Mouse (Mus musculus): ENCODE results near the gene Mob3b. TPM values are rescaled to one million over a fixed set of nuclear protein-coding genes. Genes with fewer than 3 reads are reported as not detected.

Gene Mob3b
- polyA plus RNA-seq, 1 experiment from 2014 or later: 21.3 TPM

DNA sequence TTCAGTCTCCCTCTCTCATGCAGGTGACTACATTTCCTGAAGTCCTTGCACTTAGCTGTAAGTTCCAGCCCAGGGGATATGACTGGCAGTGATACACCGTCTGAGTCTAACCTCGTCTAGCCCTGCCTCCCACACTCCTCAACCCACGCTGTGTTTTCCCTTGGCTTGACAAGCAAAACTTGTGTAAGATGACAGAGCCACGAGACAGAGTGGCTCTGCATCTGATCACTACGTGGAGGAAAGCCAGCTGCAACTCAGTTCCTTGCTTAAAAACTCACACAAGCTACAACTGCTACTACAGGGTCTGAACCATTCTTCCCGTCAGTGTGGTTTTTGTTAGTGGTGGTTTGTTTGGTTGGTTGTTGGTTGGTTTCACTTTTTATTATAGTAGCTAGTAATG is 17.0 kb downstream of the Mob3b start:
- H3K27me3 ChIP-seq (replicated peaks; ENCODE audit: control insufficient read depth, insufficient read depth, low read length): no peaks in the 10 kb centered on the region
- no peak for ATAC-seq (replicated peaks; ENCODE audit: low FRiP score, low TSS enrichment, low read depth)
- no peaks in the 10 kb centered on the region for H3K9me3 ChIP-seq (ENCODE audit: control insufficient read depth, low read length)
- H3K4me1 ChIP-seq (replicated peaks; ENCODE audit: control insufficient read depth, insufficient read depth, low read length): peaks cover 16% of the 10 kb centered on the region
- no peak overlapping the region for H3K4me2 ChIP-seq (ENCODE audit: low read length)
- no peak overlapping the region for H3K27ac ChIP-seq (ENCODE audit: low read depth)
- no peaks in the 10 kb centered on the region for H3K36me3 ChIP-seq (ENCODE audit: control insufficient read depth, insufficient read depth, low read length)
- DNase-seq (ENCODE audit: low spot score): no peak
- 51% methylated on average over 6 of the region's 6 CpGs for WGBS
- H3K4me3 ChIP-seq (ENCODE audit: low read depth, low read length): no peak overlapping the region
- no peak overlapping the region for H3K9ac ChIP-seq (ENCODE audit: low read length)

DNA sequence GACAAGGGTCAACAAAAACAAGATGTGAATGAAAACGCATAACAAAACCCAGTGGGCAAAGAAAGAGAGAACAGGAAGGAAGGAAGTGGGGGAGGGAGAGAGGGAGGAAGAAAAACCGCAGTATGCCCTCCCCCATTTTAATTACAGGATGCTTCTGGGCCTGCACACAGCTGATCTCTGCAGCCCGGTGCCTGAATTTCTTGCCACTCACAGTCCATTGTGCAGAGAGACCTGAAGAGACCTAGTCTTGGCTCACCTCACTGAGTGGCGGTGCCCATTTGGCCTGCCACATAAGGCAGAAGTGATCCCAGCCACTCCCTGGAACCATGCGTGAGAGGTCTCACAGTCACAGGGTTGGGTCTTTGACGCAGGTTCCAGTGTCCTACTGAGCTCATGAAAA is 19.2 kb downstream of the Mob3b start:
- no peak overlapping the region for H3K4me3 ChIP-seq (ENCODE audit: low read depth, low read length)
- H3K36me3 ChIP-seq (ENCODE audit: control insufficient read depth, insufficient read depth, low read length): no peaks in the 10 kb centered on the region
- ATAC-seq (replicated peaks; ENCODE audit: low FRiP score, low TSS enrichment, low read depth) (no peak), DNase-seq (ENCODE audit: low spot score) (no peak)
- H3K9ac ChIP-seq (ENCODE audit: low read length): no peak overlapping the region
- 72% methylated on average over 6 of the region's 6 CpGs for WGBS
- H3K27ac ChIP-seq (ENCODE audit: low read depth): no peak overlapping the region
- no peaks in the 10 kb centered on the region for H3K9me3 ChIP-seq (ENCODE audit: control insufficient read depth, low read length)
- H3K4me1 ChIP-seq (replicated peaks; ENCODE audit: control insufficient read depth, insufficient read depth, low read length): peaks cover 19% of the 10 kb centered on the region
- no peaks in the 10 kb centered on the region for H3K27me3 ChIP-seq (replicated peaks; ENCODE audit: control insufficient read depth, insufficient read depth, low read length)
- H3K4me2 ChIP-seq (ENCODE audit: low read length): no peak overlapping the region

- H3K36me3 ChIP-seq (ENCODE audit: control insufficient read depth, insufficient read depth, low read length): no peaks in the 10 kb centered on the region
Observed at GRCm38 (mm10) chr4:35136996-35137395, 20.3 kb downstream of the Mob3b start.

GRCm38 (mm10) chr4:35135806-35136205 is 21.5 kb downstream of the Mob3b start:
- no peaks in the 10 kb centered on the region for H3K36me3 ChIP-seq (ENCODE audit: control insufficient read depth, insufficient read depth, low read length)
- no peaks in the 10 kb centered on the region for H3K27me3 ChIP-seq (replicated peaks; ENCODE audit: control insufficient read depth, insufficient read depth, low read length)
- H3K9ac ChIP-seq (ENCODE audit: low read length): no peak overlapping the region
- H3K4me2 ChIP-seq (ENCODE audit: low read length): no peak overlapping the region
- H3K4me1 ChIP-seq (replicated peaks; ENCODE audit: control insufficient read depth, insufficient read depth, low read length): peaks cover 19% of the 10 kb centered on the region
- no peak overlapping the region for H3K4me3 ChIP-seq (ENCODE audit: low read depth, low read length)
- no peak for DNase-seq (ENCODE audit: low spot score)
- no peak for ATAC-seq (replicated peaks; ENCODE audit: low FRiP score, low TSS enrichment, low read depth)
- WGBS: 82% methylated on average over 4 of the region's 4 CpGs
- 0 out of 2 replicates have a peak overlapping the region, but pooled peaks have one; percentile 33 for H3K27ac ChIP-seq (ENCODE audit: low read depth)
- no peaks in the 10 kb centered on the region for H3K9me3 ChIP-seq (ENCODE audit: control insufficient read depth, low read length)

More at GRCm38 (mm10) chr4:35136996-35137395, 20.3 kb downstream of the Mob3b start:
- Histone ChIP-seq H3K4me3 (ENCODE audit: low read depth, low read length) (no peak overlapping the region), H3K9me3 (ENCODE audit: control insufficient read depth, low read length) (no peaks in the 10 kb centered on the region), H3K4me2 (ENCODE audit: low read length) (no peak overlapping the region), H3K4me1 (replicated peaks; ENCODE audit: control insufficient read depth, insufficient read depth, low read length) (peaks cover 19% of the 10 kb centered on the region), H3K9ac (ENCODE audit: low read length) (no peak overlapping the region), H3K27ac (ENCODE audit: low read depth) (no peak overlapping the region), H3K27me3 (replicated peaks; ENCODE audit: control insufficient read depth, insufficient read depth, low read length) (no peaks in the 10 kb centered on the region)
- DNase-seq (ENCODE audit: low spot score) (no peak), ATAC-seq (replicated peaks; ENCODE audit: low FRiP score, low TSS enrichment, low read depth) (no peak)
- 63% methylated on average over 8 of the region's 8 CpGs for WGBS

GRCm38 (mm10) chr4:35134846-35135611 is 22.3 kb downstream of the Mob3b start:
- Histone ChIP-seq H3K27me3 (replicated peaks; ENCODE audit: control insufficient read depth, insufficient read depth, low read length) (no peaks in the 10 kb centered on the region), H3K9me3 (ENCODE audit: control insufficient read depth, low read length) (no peaks in the 10 kb centered on the region), H3K4me3 (ENCODE audit: low read depth, low read length) (no peak overlapping the region), H3K36me3 (ENCODE audit: control insufficient read depth, insufficient read depth, low read length) (no peaks in the 10 kb centered on the region), H3K4me1 (replicated peaks; ENCODE audit: control insufficient read depth, insufficient read depth, low read length) (peaks cover 26% of the 10 kb centered on the region), H3K27ac (ENCODE audit: low read depth) (peak overlapping the region; percentile 59; the same call in 1 of the 2 replicates), H3K9ac (ENCODE audit: low read length) (no peak overlapping the region), H3K4me2 (ENCODE audit: low read length) (no peak overlapping the region)
- no peak for ATAC-seq (replicated peaks; ENCODE audit: low FRiP score, low TSS enrichment, low read depth)
- no peak for DNase-seq (ENCODE audit: low spot score)
- WGBS: 41% methylated on average over 15 of the region's 15 CpGs

DNA sequence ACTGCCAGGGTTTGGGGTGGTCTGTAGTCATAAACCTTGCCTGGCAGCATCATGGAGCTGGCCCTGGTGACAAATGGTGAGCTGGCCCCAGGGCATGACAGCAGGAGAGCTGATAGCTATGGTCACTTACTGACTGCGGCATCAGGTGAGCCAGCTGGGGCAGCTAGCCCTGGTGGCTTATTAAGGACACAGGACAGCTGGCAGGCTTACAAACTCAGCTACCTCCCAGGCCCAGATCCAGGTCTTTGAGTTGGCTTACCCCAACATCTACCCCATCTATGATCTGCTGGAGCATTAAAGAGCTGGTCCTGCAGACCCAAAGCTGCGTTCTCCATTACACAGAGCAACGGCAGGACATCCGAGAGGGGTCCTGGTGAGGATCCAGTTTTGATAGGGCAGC is 23.9 kb downstream of the Mob3b start:
- Histone ChIP-seq H3K36me3 (ENCODE audit: control insufficient read depth, insufficient read depth, low read length) (no peaks in the 10 kb centered on the region), H3K9ac (ENCODE audit: low read length) (no peak overlapping the region), H3K27me3 (replicated peaks; ENCODE audit: control insufficient read depth, insufficient read depth, low read length) (no peaks in the 10 kb centered on the region), H3K4me1 (replicated peaks; ENCODE audit: control insufficient read depth, insufficient read depth, low read length) (peaks cover 26% of the 10 kb centered on the region), H3K4me3 (ENCODE audit: low read depth, low read length) (no peak overlapping the region), H3K9me3 (ENCODE audit: control insufficient read depth, low read length) (no peaks in the 10 kb centered on the region), H3K4me2 (ENCODE audit: low read length) (no peak overlapping the region), H3K27ac (ENCODE audit: low read depth) (no peak overlapping the region)
- no peak for DNase-seq (ENCODE audit: low spot score)
- 86% methylated on average over 4 of the region's 4 CpGs for WGBS
- no peak for ATAC-seq (replicated peaks; ENCODE audit: low FRiP score, low TSS enrichment, low read depth)

GRCm38 (mm10) chr4:35131592-35131991 is 25.7 kb downstream of the Mob3b start:
- 90% methylated on average over 4 of the region's 4 CpGs for WGBS
- ATAC-seq (replicated peaks; ENCODE audit: low FRiP score, low TSS enrichment, low read depth): no peak
- DNase-seq (ENCODE audit: low spot score): peak; percentile 40
- H3K4me1 ChIP-seq (replicated peaks; ENCODE audit: control insufficient read depth, insufficient read depth, low read length): peaks cover 36% of the 10 kb centered on the region
- no peaks in the 10 kb centered on the region for H3K27me3 ChIP-seq (replicated peaks; ENCODE audit: control insufficient read depth, insufficient read depth, low read length)
- no peak overlapping the region for H3K4me2 ChIP-seq (ENCODE audit: low read length)
- H3K4me3 ChIP-seq (ENCODE audit: low read depth, low read length): no peak overlapping the region
- H3K9ac ChIP-seq (ENCODE audit: low read length): no peak overlapping the region
- no peaks in the 10 kb centered on the region for H3K9me3 ChIP-seq (ENCODE audit: control insufficient read depth, low read length)
- no peaks in the 10 kb centered on the region for H3K36me3 ChIP-seq (ENCODE audit: control insufficient read depth, insufficient read depth, low read length)
- H3K27ac ChIP-seq (ENCODE audit: low read depth): no peak overlapping the region

DNA sequence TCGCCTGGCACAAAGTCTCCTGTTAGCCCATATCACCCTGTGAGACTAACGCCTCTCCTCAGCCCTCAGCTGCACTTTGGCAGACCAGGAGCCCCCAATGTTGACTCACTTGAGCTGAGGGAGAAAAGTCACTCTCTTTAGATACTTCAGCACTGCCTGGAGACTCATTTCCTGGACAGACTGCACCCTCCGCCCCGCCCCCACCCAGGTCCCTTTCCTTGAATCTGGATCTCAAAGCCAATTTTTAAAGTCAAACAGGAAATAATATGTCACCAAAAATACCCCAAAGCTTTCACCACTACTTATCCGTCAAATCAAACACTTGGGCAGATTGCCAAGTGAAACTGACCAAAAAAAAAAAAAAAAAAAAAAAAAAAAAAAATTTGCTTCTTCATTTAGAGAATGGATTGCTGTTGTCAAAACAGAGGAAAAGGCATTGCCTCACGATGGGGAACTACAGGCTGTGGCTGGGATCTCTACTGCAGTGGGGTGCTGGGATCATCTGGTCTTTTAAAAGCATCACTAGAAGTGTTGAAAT is 26.8 kb downstream of the Mob3b start:
- Histone ChIP-seq H3K4me2 (ENCODE audit: low read length) (no peak overlapping the region), H3K27me3 (replicated peaks; ENCODE audit: control insufficient read depth, insufficient read depth, low read length) (no peaks in the 10 kb centered on the region), H3K9ac (ENCODE audit: low read length) (no peak overlapping the region), H3K36me3 (ENCODE audit: control insufficient read depth, insufficient read depth, low read length) (no peaks in the 10 kb centered on the region), H3K4me1 (replicated peaks; ENCODE audit: control insufficient read depth, insufficient read depth, low read length) (peaks cover 40% of the 10 kb centered on the region), H3K27ac (ENCODE audit: low read depth) (no peak overlapping the region), H3K9me3 (ENCODE audit: control insufficient read depth, low read length) (no peaks in the 10 kb centered on the region), H3K4me3 (ENCODE audit: low read depth, low read length) (no peak overlapping the region)
- WGBS: 40% methylated on average over 6 of the region's 6 CpGs
- DNase-seq (ENCODE audit: low spot score): peak; percentile 57
- ATAC-seq (replicated peaks; ENCODE audit: low FRiP score, low TSS enrichment, low read depth): 0 out of 2 replicates have a peak, but pooled peaks have one; percentile 29

DNA sequence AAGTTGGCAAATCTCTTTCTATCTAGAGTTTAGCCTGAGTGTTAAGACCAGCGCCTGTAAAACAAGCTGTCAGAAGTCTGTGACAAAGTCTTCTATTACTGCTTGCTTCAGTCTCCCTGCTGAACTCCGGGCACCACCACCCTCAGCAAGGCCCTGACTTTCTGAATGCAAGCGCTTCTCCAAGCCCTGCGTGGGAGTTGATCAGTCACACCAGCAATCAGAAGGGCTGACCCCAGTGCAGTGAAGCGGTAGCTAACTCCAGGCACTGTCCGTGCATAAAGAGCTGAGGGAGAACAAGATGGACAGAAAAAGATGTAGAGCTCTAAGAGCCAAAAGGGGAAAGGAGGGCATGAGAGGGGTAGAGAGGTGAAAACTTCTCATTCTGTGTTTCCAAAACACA is 29.5 kb downstream of the Mob3b start:
- no peak for ATAC-seq (replicated peaks; ENCODE audit: low FRiP score, low TSS enrichment, low read depth)
- H3K4me2 ChIP-seq (ENCODE audit: low read length): no peak overlapping the region
- peaks cover 44% of the 10 kb centered on the region for H3K4me1 ChIP-seq (replicated peaks; ENCODE audit: control insufficient read depth, insufficient read depth, low read length)
- no peak overlapping the region for H3K4me3 ChIP-seq (ENCODE audit: low read depth, low read length)
- H3K27ac ChIP-seq (ENCODE audit: low read depth): no peak overlapping the region
- no peaks in the 10 kb centered on the region for H3K9me3 ChIP-seq (ENCODE audit: control insufficient read depth, low read length)
- H3K27me3 ChIP-seq (replicated peaks; ENCODE audit: control insufficient read depth, insufficient read depth, low read length): no peaks in the 10 kb centered on the region
- H3K9ac ChIP-seq (ENCODE audit: low read length): no peak overlapping the region
- no peak for DNase-seq (ENCODE audit: low spot score)
- no peaks in the 10 kb centered on the region for H3K36me3 ChIP-seq (ENCODE audit: control insufficient read depth, insufficient read depth, low read length)
- WGBS: 56% methylated on average over 6 of the region's 6 CpGs
